Mouse (Mus musculus) G1E (cell line): ENCODE measurements around the gene Lect2.

Experiments
- CTCF ChIP-seq: IDR thresholded peaks from 2 replicates; pipeline ENCODE4 v1.5.1; 2012; ENCODE audit warnings: low read depth, low read length, inconsistent platforms, mixed read lengths
- GATA1 ChIP-seq: IDR thresholded peaks from 2 replicates; pipeline ENCODE4 v1.6.1; 2012; ENCODE audit warnings: borderline replicate concordance, low read length, inconsistent platforms, mixed read lengths
- POLR2AphosphoS5 ChIP-seq: IDR thresholded peaks from 2 replicates; pipeline ENCODE4 v1.6.1; 2012; ENCODE audit warnings: low read depth, low read length, inconsistent platforms; ENCODE audit not compliant: insufficient replicate concordance
- TAL1 ChIP-seq: conservative IDR thresholded peaks from 2 replicates; pipeline ENCODE4 v1.6.1; 2012; ENCODE audit warnings: low read depth, low read length, inconsistent platforms, mixed read lengths

GRCm38 (mm10) chr13:56588454-56589117 lies 40.3 kb upstream of the Lect2 start:
- TF ChIP-seq CTCF (no peak), GATA1 (no peak), TAL1 (no peak), POLR2AphosphoS5 (no peak)
